Mouse (Mus musculus) embryonic facial prominence, embryonic 14.5 days (tissue): ENCODE data around the gene Slc15a4. TPM values are rescaled to one million over a fixed set of nuclear protein-coding genes. Genes with fewer than 3 reads are reported as not detected.

Experiments used
- ATAC-seq: fragments of 200-750 bp; cut with Nextera tagmentation; 2 replicates; pipeline ENCODE4 v1.8.0; 2017; ENCODE audit warnings: low read depth, moderate number of reproducible peaks, moderate TSS enrichment
- DNase-seq: peaks from one replicate; pipeline ENCODE4 v3.0.0-alpha.2; 2015; ENCODE audit warnings: low spot score
- H3K27ac ChIP-seq: fragments of 300-500 bp; sonication (generic); replicated peaks from 2 replicates; pipeline ENCODE4 v1.5.1; 2014; ENCODE audit warnings: low read depth, mild to moderate bottlenecking, low read length, moderate library complexity
- H3K27me3 ChIP-seq: fragments of 300-500 bp; sonication (generic); replicated peaks from 2 replicates; pipeline ENCODE4 v1.6.1; 2014; ENCODE audit warnings: low read length; ENCODE audit not compliant: control insufficient read depth, insufficient read depth
- H3K36me3 ChIP-seq: fragments of 300-500 bp; sonication (generic); 2 replicates; pipeline ENCODE4 v1.6.1; 2014; ENCODE audit warnings: low read length, mixed read lengths; ENCODE audit not compliant: control insufficient read depth, insufficient read depth
- H3K4me1 ChIP-seq: fragments of 300-500 bp; sonication (generic); 2 replicates; pipeline ENCODE4 v1.6.1; 2014; ENCODE audit warnings: antibody characterized with exemption, low read length; ENCODE audit not compliant: control insufficient read depth, insufficient read depth
- H3K4me2 ChIP-seq: fragments of 300-500 bp; sonication (generic); 2 replicates; pipeline ENCODE4 v1.6.1; 2014; ENCODE audit warnings: low read depth, mild to moderate bottlenecking, low read length, moderate library complexity, mixed read lengths
- H3K4me3 ChIP-seq: fragments of 300-500 bp; sonication (generic); 2 replicates; pipeline ENCODE4 v1.5.1; 2014; ENCODE audit warnings: low read depth, mild to moderate bottlenecking, low read length
- H3K9ac ChIP-seq: fragments of 300-500 bp; sonication (generic); 2 replicates; pipeline ENCODE4 v1.6.1; 2014; ENCODE audit warnings: low read depth, mild to moderate bottlenecking, low read length, moderate library complexity, mixed read lengths
- H3K9me3 ChIP-seq: fragments of 300-500 bp; sonication (generic); 2 replicates; pipeline ENCODE4 v1.6.1; 2016; ENCODE audit warnings: low read length; ENCODE audit not compliant: control insufficient read depth
- WGBS: fragments of 180-500 bp; shearing (Covaris S2); extraction: QIAGEN DNeasy Blood & Tissue Kit; methylation state at CpG from one replicate; pipeline ENCODE4 v1.1.7; 2014; 5-methylcytosine and 5-hydroxymethylcytosine counted together
- polyA plus RNA-seq: library from polyadenylated mRNA; unstranded; fragments of >200 nt; fragmentation: Nextera tagmentation; extraction: Ambion mirVana; gene quantifications from 2 replicates; pipeline ENCODE4 v1.2.1, GENCODE M21; 2014

Slc15a4 gene
- polyA plus RNA-seq: 17.9 and 18.5 TPM in 2 replicates

- no peak within 1 kb of the TSS for H3K27ac ChIP-seq
- 0 out of 2 replicates have a peak, but pooled peaks cover 9% of the 10 kb centered on the region for H3K4me1 ChIP-seq
- peak within 1 kb of the TSS; percentile 51 for H3K4me3 ChIP-seq
- peak within 1 kb of the TSS; percentile 66 for H3K9ac ChIP-seq
- peak within 1 kb of the TSS; percentile 93 for H3K4me2 ChIP-seq
- H3K36me3 ChIP-seq: no peaks in the 10 kb centered on the region
- WGBS: under 1% methylated on average over 57 of the region's 62 CpGs
- ATAC-seq: peak; percentile 78
- H3K9me3 ChIP-seq: no peaks in the 10 kb centered on the region
- H3K27me3 ChIP-seq: peaks cover 23% of the 10 kb centered on the region
- peak; percentile 19 for DNase-seq
These were observed at the start of gene Slc15a4, which contains the start of gene Glt1d1 for GRCm38 (mm10) chr5:127632167-127633145. Slc15a4 (minus strand) TSS chr5:127632897. Glt1d1 (plus strand) TSS chr5:127632262.

- 97% methylated on average over 5 of the region's 5 CpGs for WGBS
- ATAC-seq (no peak), DNase-seq (no peak)
- H3K4me3 ChIP-seq: no peak overlapping the region
- H3K36me3 ChIP-seq: no peaks in the 10 kb centered on the region
- no peak overlapping the region for H3K9ac ChIP-seq
- no peak overlapping the region for H3K4me2 ChIP-seq
- H3K27me3 ChIP-seq: no peaks in the 10 kb centered on the region
- H3K27ac ChIP-seq: no peak overlapping the region
- peaks cover 15% of the 10 kb centered on the region for H3K9me3 ChIP-seq
- H3K4me1 ChIP-seq: no peaks in the 10 kb centered on the region
These were observed 45.8 kb upstream of the Slc15a4 start for GRCm38 (mm10) chr5:127678501-127678900.

GRCm38 (mm10) chr5:127677561-127677960 lies 44.9 kb upstream of the Slc15a4 start:
- no peak for ATAC-seq
- Histone ChIP-seq H3K4me1 (no peaks in the 10 kb centered on the region), H3K4me2 (no peak overlapping the region), H3K36me3 (no peaks in the 10 kb centered on the region), H3K9me3 (peaks cover 15% of the 10 kb centered on the region), H3K27ac (no peak overlapping the region), H3K9ac (no peak overlapping the region), H3K4me3 (no peak overlapping the region), H3K27me3 (no peaks in the 10 kb centered on the region)
- DNase-seq: no peak
- WGBS: 96% methylated on average over 2 of the region's 2 CpGs

GRCm38 (mm10) chr5:127673913-127674312 lies 41.2 kb upstream of the Slc15a4 start:
- no peak overlapping the region for H3K9ac ChIP-seq
- DNase-seq: no peak

GRCm38 (mm10) chr5:127660979-127661378 lies 28.3 kb upstream of the Slc15a4 start:
- Histone ChIP-seq H3K4me1 (no peaks in the 10 kb centered on the region), H3K4me3 (no peak overlapping the region), H3K27ac (no peak overlapping the region), H3K9ac (no peak overlapping the region), H3K27me3 (no peaks in the 10 kb centered on the region), H3K9me3 (peaks cover 5% of the 10 kb centered on the region), H3K4me2 (no peak overlapping the region), H3K36me3 (no peaks in the 10 kb centered on the region)
- no peak for DNase-seq
- ATAC-seq: no peak
- WGBS: 86% methylated on average over 5 of the region's 5 CpGs

More at GRCm38 (mm10) chr5:127673913-127674312, 41.2 kb upstream of the Slc15a4 start:
- ATAC-seq: no peak
- Histone ChIP-seq H3K4me2 (no peak overlapping the region), H3K4me1 (no peaks in the 10 kb centered on the region), H3K4me3 (no peak overlapping the region), H3K27ac (no peak overlapping the region), H3K36me3 (no peaks in the 10 kb centered on the region), H3K27me3 (no peaks in the 10 kb centered on the region), H3K9me3 (peaks cover 15% of the 10 kb centered on the region)
- 92% methylated on average over 8 of the region's 8 CpGs for WGBS

- H3K27ac ChIP-seq: no peak overlapping the region
- no peak overlapping the region for H3K4me2 ChIP-seq
- DNase-seq (no peak), ATAC-seq (no peak)
- no peaks in the 10 kb centered on the region for H3K36me3 ChIP-seq
- no peak overlapping the region for H3K4me3 ChIP-seq
- H3K9me3 ChIP-seq: peaks cover 5% of the 10 kb centered on the region
- no peaks in the 10 kb centered on the region for H3K27me3 ChIP-seq
- no peaks in the 10 kb centered on the region for H3K4me1 ChIP-seq
- no peak overlapping the region for H3K9ac ChIP-seq
- WGBS: 81% methylated on average over 5 of the region's 5 CpGs
These were observed 27.6 kb upstream of the Slc15a4 start for GRCm38 (mm10) chr5:127660267-127660666.

- Histone ChIP-seq H3K27ac (no peak overlapping the region), H3K27me3 (no peaks in the 10 kb centered on the region), H3K4me3 (no peak overlapping the region), H3K9me3 (peaks cover 5% of the 10 kb centered on the region), H3K4me2 (no peak overlapping the region), H3K9ac (no peak overlapping the region), H3K36me3 (no peaks in the 10 kb centered on the region), H3K4me1 (no peaks in the 10 kb centered on the region)
- ATAC-seq (no peak), DNase-seq (no peak)
- WGBS: 86% methylated on average over 3 of the region's 3 CpGs
These were observed 26.6 kb upstream of the Slc15a4 start for GRCm38 (mm10) chr5:127659312-127659711.

GRCm38 (mm10) chr5:127658257-127658656 lies 25.6 kb upstream of the Slc15a4 start:
- Histone ChIP-seq H3K4me2 (no peak overlapping the region), H3K27ac (no peak overlapping the region), H3K9ac (no peak overlapping the region), H3K4me1 (no peaks in the 10 kb centered on the region), H3K4me3 (no peak overlapping the region), H3K36me3 (no peaks in the 10 kb centered on the region), H3K9me3 (peaks cover 5% of the 10 kb centered on the region), H3K27me3 (no peaks in the 10 kb centered on the region)
- WGBS: 84% methylated on average over 2 of the region's 2 CpGs
- DNase-seq (no peak), ATAC-seq (no peak)
